Mouse (Mus musculus): ENCODE results near the gene H2-M5. TPM values are rescaled to one million over a fixed set of nuclear protein-coding genes. Genes with fewer than 3 reads are reported as not detected.
A peak's percentile ranks its signal among the peaks of the same experiment; 100 is the strongest.
"Not testable (repeated sequence)": the region's sequence is repeated elsewhere in the genome, so short reads cannot be mapped to it uniquely, and the experiment has no call there.

The H2-M5 gene
- 0.49 and 0.65 TPM in 2 replicates for polyA plus RNA-seq (2014; fragmentation: Nextera tagmentation; extraction: Ambion mirVana)

GRCm38 (mm10) chr17:36989437-36989836 lies at the start of gene H2-M5:
Gene H2-M5, minus strand, starts transcription at chr17:36989537.
- Histone ChIP-seq H3K4me3 (ENCODE audit: low read depth, low read length) (no peak within 1 kb of the TSS; the same call in 1 of the 2 replicates), H3K27ac (replicated peaks; ENCODE audit: low read depth, low read length) (no peak within 1 kb of the TSS), H3K4me2 (ENCODE audit: low read depth, severe bottlenecking) (no peak within 1 kb of the TSS), H3K27me3 (ENCODE audit: control insufficient read depth, insufficient read depth, low read length) (peaks cover 23% of the 10 kb centered on the region), H3K4me1 (ENCODE audit: control insufficient read depth, insufficient read depth, low read length) (no peaks in the 10 kb centered on the region), H3K9me3 (ENCODE audit: control insufficient read depth, low read length) (no peaks in the 10 kb centered on the region), H3K9ac (ENCODE audit: low read length) (no peak within 1 kb of the TSS), H3K36me3 (ENCODE audit: control insufficient read depth, insufficient read depth, low read length) (no peaks in the 10 kb centered on the region)
- 25% methylated on average over 5 of the region's 5 CpGs for WGBS
- DNase-seq (ENCODE audit: low spot score) (no peak), ATAC-seq (ENCODE audit: insufficient number of reproducible peaks, low FRiP score, low TSS enrichment, low read depth) (no peak)

- 72% methylated on average over 8 of the region's 8 CpGs for WGBS
- Histone ChIP-seq H3K4me1 (ENCODE audit: control insufficient read depth, insufficient read depth, low read length) (no peaks in the 10 kb centered on the region), H3K36me3 (ENCODE audit: control insufficient read depth, insufficient read depth, low read length) (no peaks in the 10 kb centered on the region), H3K9ac (ENCODE audit: low read length) (peak overlapping the region; percentile 38), H3K27ac (replicated peaks; ENCODE audit: low read depth, low read length) (peak overlapping the region; percentile 78), H3K4me3 (ENCODE audit: low read depth, low read length) (peak overlapping the region; percentile 22), H3K27me3 (ENCODE audit: control insufficient read depth, insufficient read depth, low read length) (no peaks in the 10 kb centered on the region), H3K4me2 (ENCODE audit: low read depth, severe bottlenecking) (peak overlapping the region; percentile 34), H3K9me3 (ENCODE audit: control insufficient read depth, low read length) (no peaks in the 10 kb centered on the region)
- ATAC-seq (ENCODE audit: insufficient number of reproducible peaks, low FRiP score, low TSS enrichment, low read depth), result peak; percentile 24; the same call in 1 of the 2 replicates
- no peak for DNase-seq (ENCODE audit: low spot score)
Measured at GRCm38 (mm10) chr17:37029162-37029561, 39.8 kb upstream of the H2-M5 start.

DNA sequence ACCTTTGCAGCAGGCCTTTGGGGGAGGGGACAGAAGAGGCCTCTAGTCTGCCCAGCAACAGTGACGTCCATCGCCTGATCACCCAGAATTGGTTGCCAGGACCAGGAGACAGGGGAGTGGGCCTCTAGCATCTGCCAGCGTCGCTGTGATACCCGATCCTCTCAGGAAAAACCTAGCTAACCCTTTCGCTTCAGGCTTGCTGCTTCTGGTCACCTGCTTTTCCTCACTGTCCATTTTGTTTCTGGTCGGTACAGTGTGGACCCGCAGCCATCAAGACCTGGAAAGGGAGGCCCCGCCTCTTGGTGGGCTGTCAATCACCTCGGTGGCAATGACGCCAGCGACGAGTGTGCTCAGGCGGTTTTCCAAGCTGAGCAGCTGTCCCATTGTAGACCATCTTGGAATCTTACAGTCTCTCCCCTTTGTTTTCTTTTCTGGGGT lies 39.4 kb upstream of the H2-M5 start:
- no peaks in the 10 kb centered on the region for H3K4me1 ChIP-seq (ENCODE audit: control insufficient read depth, insufficient read depth, low read length)
- H3K4me3 ChIP-seq (ENCODE audit: low read depth, low read length), result peak overlapping the region; percentile 22
- DNase-seq (ENCODE audit: low spot score), result peak; percentile 98
- no peaks in the 10 kb centered on the region for H3K27me3 ChIP-seq (ENCODE audit: control insufficient read depth, insufficient read depth, low read length)
- peak overlapping the region; percentile 78 for H3K27ac ChIP-seq (replicated peaks; ENCODE audit: low read depth, low read length)
- 0% methylated on average over 14 of the region's 14 CpGs for WGBS
- H3K36me3 ChIP-seq (ENCODE audit: control insufficient read depth, insufficient read depth, low read length), result no peaks in the 10 kb centered on the region
- H3K4me2 ChIP-seq (ENCODE audit: low read depth, severe bottlenecking), result peak overlapping the region; percentile 34
- peak overlapping the region; percentile 38 for H3K9ac ChIP-seq (ENCODE audit: low read length)
- H3K9me3 ChIP-seq (ENCODE audit: control insufficient read depth, low read length), result no peaks in the 10 kb centered on the region
- ATAC-seq (ENCODE audit: insufficient number of reproducible peaks, low FRiP score, low TSS enrichment, low read depth), result peak; percentile 99

DNA sequence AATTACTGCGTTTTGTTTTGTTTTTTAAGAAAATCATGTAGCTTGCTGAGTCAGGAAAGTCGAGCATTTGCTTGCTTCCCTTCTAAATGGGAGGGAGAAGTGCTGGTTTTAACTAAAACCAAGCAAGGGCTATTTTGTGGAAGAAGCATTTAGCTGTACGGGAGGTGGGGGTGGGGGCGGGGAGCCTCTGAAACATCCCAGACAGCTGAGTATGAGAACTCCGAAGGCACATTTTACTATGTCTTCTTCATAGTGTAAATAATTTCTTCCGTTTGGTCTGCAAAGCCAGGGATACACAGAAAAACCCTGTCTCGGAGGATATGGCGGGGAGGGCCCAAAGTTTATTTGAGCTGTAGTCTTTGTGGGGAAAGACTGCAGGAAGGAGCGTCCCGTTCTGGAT lies 38.9 kb upstream of the H2-M5 start:
- 6% methylated on average over 10 of the region's 10 CpGs for WGBS
- Histone ChIP-seq H3K4me1 (ENCODE audit: control insufficient read depth, insufficient read depth, low read length) (no peaks in the 10 kb centered on the region), H3K4me2 (ENCODE audit: low read depth, severe bottlenecking) (peak overlapping the region; percentile 34), H3K4me3 (ENCODE audit: low read depth, low read length) (peak overlapping the region; percentile 22), H3K27me3 (ENCODE audit: control insufficient read depth, insufficient read depth, low read length) (no peaks in the 10 kb centered on the region), H3K36me3 (ENCODE audit: control insufficient read depth, insufficient read depth, low read length) (no peaks in the 10 kb centered on the region), H3K27ac (replicated peaks; ENCODE audit: low read depth, low read length) (peak overlapping the region; percentile 78), H3K9me3 (ENCODE audit: control insufficient read depth, low read length) (no peaks in the 10 kb centered on the region), H3K9ac (ENCODE audit: low read length) (peak overlapping the region; percentile 35)
- ATAC-seq (ENCODE audit: insufficient number of reproducible peaks, low FRiP score, low TSS enrichment, low read depth) (peak; percentile 51), DNase-seq (ENCODE audit: low spot score) (no peak)

DNA sequence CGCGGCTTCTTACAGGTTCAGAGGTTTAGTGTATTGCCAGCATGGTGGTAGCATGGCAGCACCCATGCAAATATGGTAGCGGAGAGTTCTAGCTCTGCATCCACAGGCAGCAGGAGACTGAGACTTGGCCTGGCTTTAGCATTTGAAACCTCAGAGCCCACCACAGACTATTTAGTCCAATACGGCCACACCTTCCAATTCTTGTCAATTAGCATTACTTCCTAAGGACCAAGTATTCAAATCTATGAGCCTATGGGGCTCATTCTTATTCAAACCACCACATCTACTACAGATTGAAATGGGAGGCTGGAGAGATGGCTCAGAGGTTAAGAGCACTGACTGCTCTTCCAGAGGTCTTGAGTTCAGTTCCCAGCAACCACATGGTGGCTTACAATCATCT lies 38.1 kb upstream of the H2-M5 start:
- H3K27ac ChIP-seq (replicated peaks; ENCODE audit: low read depth, low read length), result no peak overlapping the region
- ATAC-seq (ENCODE audit: insufficient number of reproducible peaks, low FRiP score, low TSS enrichment, low read depth), result no peak

DNA sequence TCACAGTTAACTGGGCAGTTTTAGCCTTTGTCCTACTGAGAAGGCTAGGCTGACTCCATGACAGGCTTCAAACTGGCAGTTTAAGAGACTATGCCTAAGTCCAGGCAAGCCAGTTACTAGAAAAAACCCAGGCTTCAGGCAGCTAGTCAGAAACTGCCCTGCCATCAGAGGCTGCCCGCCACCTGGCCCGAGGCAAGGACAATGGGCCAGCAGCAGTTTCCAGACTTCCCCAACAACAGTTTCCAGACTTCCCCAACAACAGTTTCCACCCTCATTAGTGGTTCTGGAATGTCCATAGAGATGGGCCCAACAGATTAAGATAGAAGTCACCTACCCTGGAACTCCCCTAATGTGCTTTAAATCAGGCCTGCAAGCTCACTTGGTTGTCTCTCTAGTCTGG lies 37.1 kb upstream of the H2-M5 start:
- no peaks in the 10 kb centered on the region for H3K36me3 ChIP-seq (ENCODE audit: control insufficient read depth, insufficient read depth, low read length)
- no peak overlapping the region for H3K4me2 ChIP-seq (ENCODE audit: low read depth, severe bottlenecking)
- DNase-seq (ENCODE audit: low spot score), result no peak
- H3K4me1 ChIP-seq (ENCODE audit: control insufficient read depth, insufficient read depth, low read length), result no peaks in the 10 kb centered on the region
- ATAC-seq (ENCODE audit: insufficient number of reproducible peaks, low FRiP score, low TSS enrichment, low read depth), result no peak
- H3K27ac ChIP-seq (replicated peaks; ENCODE audit: low read depth, low read length), result no peak overlapping the region
- no peaks in the 10 kb centered on the region for H3K9me3 ChIP-seq (ENCODE audit: control insufficient read depth, low read length)
- no peaks in the 10 kb centered on the region for H3K27me3 ChIP-seq (ENCODE audit: control insufficient read depth, insufficient read depth, low read length)
- no peak overlapping the region for H3K4me3 ChIP-seq (ENCODE audit: low read depth, low read length)
- 90% methylated on average over 2 of the region's 2 CpGs for WGBS
- no peak overlapping the region for H3K9ac ChIP-seq (ENCODE audit: low read length)

More for the DNA sequence above, 38.1 kb upstream of the H2-M5 start:
- no peaks in the 10 kb centered on the region for H3K4me1 ChIP-seq (ENCODE audit: control insufficient read depth, insufficient read depth, low read length)
- no peak for DNase-seq (ENCODE audit: low spot score)
- no peaks in the 10 kb centered on the region for H3K9me3 ChIP-seq (ENCODE audit: control insufficient read depth, low read length)
- H3K27me3 ChIP-seq (ENCODE audit: control insufficient read depth, insufficient read depth, low read length), result no peaks in the 10 kb centered on the region
- H3K4me3 ChIP-seq (ENCODE audit: low read depth, low read length), result no peak overlapping the region
- no peak overlapping the region for H3K9ac ChIP-seq (ENCODE audit: low read length)
- WGBS, result 93% methylated on average over 4 of the region's 4 CpGs
- H3K4me2 ChIP-seq (ENCODE audit: low read depth, severe bottlenecking), result no peak overlapping the region
- H3K36me3 ChIP-seq (ENCODE audit: control insufficient read depth, insufficient read depth, low read length), result no peaks in the 10 kb centered on the region

DNA sequence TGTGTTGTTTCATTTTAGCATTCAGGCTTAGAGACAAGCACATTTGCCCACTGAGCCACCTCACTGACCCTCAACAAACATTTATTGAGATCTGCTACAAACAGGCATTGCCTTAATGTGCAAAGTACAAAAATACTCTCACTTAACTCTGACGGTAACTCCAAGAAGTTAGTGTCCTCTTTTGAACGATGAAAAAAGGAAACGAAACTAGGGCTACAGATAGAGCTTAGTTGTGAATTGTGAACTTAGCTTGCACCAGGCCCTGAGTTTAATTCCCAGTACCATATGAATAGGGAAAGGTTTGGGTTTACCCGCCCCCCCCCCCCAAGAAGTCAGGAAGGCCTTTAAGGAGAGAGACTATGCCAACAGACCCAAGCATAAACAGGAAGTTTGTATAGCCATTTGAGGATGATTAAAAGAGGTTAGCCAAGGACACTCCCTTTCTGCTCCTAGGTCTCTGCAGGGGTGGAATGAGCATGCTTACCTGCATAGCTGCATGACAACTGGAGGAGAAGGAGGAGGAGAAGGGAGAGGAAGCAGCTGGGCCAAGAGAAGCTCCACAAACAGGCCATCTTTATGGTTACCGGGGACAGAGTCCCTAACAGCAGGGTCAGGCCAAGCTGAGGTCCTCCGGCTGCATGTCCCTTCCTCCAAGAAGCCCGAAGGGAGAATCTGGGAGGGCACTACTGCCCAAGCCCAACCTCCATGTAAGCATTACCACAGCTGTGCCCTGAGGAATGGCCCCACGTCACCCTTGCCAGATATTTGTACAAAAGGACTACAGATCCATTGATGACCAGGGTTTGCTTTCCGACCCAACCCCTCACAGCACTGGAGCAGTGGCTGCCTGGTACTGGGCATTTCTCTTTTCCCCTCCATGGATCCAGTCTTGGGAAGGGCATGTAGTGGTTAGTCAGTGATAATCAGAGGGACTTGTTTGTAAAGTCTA lies 33.6 kb upstream of the H2-M5 start, which contains the start of gene Mog:
TSS of gene Mog (minus strand) at position 771 of the 949 bp plus-strand sequence.
- Histone ChIP-seq H3K36me3 (ENCODE audit: control insufficient read depth, insufficient read depth, low read length) (no peaks in the 10 kb centered on the region), H3K27ac (replicated peaks; ENCODE audit: low read depth, low read length) (no peak within 1 kb of the TSS), H3K4me1 (ENCODE audit: control insufficient read depth, insufficient read depth, low read length) (no peaks in the 10 kb centered on the region), H3K4me3 (ENCODE audit: low read depth, low read length) (no peak within 1 kb of the TSS), H3K27me3 (ENCODE audit: control insufficient read depth, insufficient read depth, low read length) (no peaks in the 10 kb centered on the region), H3K9me3 (ENCODE audit: control insufficient read depth, low read length) (no peaks in the 10 kb centered on the region), H3K4me2 (ENCODE audit: low read depth, severe bottlenecking) (no peak within 1 kb of the TSS), H3K9ac (ENCODE audit: low read length) (no peak within 1 kb of the TSS)
- WGBS, result 71% methylated on average over 9 of the region's 9 CpGs
- DNase-seq (ENCODE audit: low spot score) (no peak), ATAC-seq (ENCODE audit: insufficient number of reproducible peaks, low FRiP score, low TSS enrichment, low read depth) (no peak)

GRCm38 (mm10) chr17:37019242-37019641 lies 29.9 kb upstream of the H2-M5 start:
- not testable (repeated sequence) for H3K9ac ChIP-seq (ENCODE audit: low read length); H3K4me2 ChIP-seq (ENCODE audit: low read depth, severe bottlenecking); H3K4me3 ChIP-seq (ENCODE audit: low read depth, low read length); H3K27ac ChIP-seq (replicated peaks; ENCODE audit: low read depth, low read length); H3K36me3 ChIP-seq (ENCODE audit: control insufficient read depth, insufficient read depth, low read length); DNase-seq (ENCODE audit: low spot score); H3K27me3 ChIP-seq (ENCODE audit: control insufficient read depth, insufficient read depth, low read length); ATAC-seq (ENCODE audit: insufficient number of reproducible peaks, low FRiP score, low TSS enrichment, low read depth); H3K9me3 ChIP-seq (ENCODE audit: control insufficient read depth, low read length); H3K4me1 ChIP-seq (ENCODE audit: control insufficient read depth, insufficient read depth, low read length)
- WGBS, result 91% methylated on average over 5 of the region's 5 CpGs
